Mouse (Mus musculus) 3T3-L1 (cell line): ENCODE measurements around the gene Tfam.

Experiments used
- DNase-seq: peaks from one replicate; pipeline ENCODE4 v3.0.0-alpha.2; 2015; ENCODE audit warnings: low read depth, low spot score

Gene Tfam

DNA sequence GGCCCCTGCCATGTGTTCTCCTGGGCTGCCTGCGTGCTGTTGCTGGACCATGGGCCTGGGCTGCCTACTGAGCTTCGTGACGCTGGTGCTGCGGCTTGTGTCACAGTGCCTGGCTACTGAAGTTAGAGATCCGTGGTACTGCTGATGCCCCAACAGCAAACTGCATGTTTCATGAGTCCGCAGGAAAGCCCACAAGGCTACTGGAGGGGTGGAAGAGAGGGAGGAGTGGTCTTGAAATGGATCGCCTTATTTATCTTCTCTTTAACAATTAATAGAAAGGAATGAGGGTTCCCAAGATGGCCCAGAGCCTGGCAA lies at the start of gene Tfam:
Gene Tfam (minus strand): TSS at position 41 of the 315 bp plus-strand sequence.
- DNase-seq, result no peak

DNA sequence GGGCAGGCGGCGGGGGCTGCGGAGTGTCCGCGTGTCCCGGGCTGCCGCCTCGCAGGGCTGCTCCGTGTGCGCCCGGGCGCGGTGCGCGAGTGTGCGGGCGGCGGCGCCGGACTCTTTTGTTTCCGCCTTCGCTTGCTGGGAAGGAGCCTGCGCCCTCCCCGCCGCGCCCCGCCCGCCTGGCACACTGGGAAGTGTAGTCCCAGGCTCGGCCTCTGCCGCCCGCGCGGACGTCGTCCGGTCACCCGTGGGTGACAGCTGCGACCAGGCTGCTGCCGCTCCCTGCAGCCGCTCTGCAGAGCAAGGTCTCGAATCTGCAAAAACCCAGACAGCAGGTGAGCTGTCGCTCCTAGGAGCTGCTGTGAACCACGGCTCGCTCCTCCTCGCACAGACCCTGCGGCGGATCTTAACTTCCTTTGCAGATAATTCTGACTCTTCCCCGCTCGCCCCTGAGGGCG lies 47.1 kb upstream of the Tfam start, which contains the start of gene Ube2d1:
Gene Ube2d1 (minus strand): TSS at position 137 of the 455 bp plus-strand sequence.
- peak; percentile 67 for DNase-seq

DNA sequence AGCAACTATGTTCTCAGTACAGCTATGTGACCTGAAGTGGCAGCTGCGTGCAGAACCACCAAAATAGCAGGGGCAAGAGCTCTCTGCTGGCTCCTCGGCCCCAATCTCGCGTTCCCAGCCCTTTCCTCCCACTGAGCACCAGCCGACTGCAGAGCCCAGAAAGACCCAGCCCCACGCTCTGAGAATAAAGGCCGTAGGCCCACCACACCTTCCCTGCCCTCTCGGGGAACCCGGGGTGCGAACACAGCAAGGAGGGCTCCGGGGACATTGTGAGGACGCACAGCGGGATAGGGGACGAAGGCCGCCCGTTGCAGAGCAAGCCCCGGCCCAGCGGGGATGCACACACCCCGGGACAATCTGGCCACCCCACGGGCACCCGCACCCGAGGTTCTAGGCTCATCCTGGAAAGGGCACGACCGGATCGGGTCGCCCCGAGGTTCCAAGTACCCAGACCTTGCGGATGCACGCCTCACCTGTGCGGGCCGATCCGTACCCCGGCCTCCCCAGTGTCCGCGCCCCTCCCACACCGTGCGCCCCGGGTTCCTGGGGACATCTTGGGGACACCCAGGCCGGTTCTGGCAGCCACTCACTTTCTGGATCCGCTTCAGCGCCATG lies 46.5 kb upstream of the Tfam start:
- DNase-seq, result peak; percentile 36

DNA sequence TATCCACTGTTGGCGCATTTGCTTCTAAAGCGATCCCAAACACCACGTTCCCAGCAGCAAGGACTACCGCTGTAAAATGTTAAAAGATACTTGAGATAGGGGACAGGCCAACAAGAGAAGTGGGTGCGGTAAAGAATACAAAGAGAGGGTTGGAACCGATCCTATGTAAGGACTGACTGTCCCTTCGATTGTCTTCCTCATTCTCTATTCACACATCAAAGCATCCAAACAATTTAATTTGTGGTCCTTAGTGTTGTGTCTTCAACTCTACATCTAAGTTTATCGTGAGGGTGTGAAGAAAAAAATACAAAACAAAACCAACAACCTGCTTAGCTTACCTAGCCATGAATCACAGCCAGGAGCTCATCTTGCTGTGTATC lies 46.0 kb upstream of the Tfam start:
- no peak for DNase-seq

DNA sequence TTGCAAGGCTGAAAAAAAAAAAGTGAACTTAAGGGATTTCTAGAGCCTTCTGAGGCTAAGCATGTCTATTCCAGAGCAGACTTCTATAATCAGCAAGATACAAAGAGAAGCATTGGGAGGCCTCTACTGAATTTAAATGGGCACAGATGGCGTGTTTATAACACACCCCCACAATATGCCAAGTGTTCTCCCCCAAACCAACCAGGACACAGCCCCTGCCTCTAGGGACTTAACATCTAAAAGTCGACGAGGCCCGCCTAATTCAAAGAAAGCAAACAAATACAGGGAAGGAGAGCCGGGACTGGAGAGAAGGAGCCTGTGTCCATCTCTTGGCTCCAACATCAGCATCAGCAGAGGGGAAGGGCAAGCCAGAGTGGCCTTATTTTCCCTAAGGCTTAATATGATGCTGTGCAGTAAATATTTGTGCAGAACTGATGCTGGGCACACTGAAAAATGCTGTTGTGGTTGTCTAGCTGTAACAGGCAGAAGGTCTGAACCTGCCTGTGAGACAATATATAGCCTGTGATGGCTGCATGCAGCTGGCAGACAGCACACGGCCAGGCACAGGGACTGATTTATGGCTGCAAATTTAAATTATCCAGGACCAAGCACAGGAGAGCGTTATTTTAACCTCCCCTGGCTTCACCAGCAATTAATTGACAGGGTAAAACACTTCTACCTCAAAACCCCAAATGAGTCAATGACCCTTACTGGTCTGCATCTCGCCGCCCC lies 35.1 kb upstream of the Tfam start:
- DNase-seq, result no peak

DNA sequence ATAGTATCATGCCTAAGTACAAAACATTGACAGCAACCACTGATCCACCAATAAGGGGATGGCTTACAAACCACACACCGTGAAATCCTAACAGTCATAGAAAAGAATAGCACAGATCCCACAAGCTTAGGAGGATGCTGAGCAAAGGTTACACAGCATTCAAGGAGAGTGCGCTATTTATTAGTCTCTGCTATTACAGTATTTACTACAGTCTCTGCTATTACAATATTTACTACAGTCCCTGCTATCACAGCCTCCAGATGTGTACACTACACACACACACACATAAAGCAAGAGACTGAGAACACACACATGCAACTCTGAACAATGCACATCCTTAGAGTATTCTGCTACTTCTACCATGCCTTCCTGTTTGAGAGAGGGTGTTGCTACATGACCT lies 29.9 kb upstream of the Tfam start:
- no peak for DNase-seq

DNA sequence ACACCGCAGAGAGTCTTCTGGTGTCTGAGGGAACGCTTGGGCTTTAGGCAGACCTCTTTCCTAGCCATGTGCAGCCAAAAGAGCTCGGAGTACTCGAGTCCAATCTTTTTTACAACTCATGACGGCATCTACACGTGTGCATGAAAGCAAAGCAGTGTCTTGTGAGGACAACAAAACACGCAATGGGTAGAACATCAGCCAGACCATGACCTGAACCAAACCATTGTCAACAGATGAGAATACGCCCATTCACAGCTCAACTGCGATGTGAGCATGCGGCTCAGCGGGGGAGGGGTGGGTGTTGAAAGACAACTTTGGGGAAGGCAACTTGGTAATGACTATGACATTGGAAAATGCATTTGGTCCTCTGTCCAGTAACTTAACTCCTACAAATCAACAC lies 29.4 kb upstream of the Tfam start:
- DNase-seq, result no peak

DNA sequence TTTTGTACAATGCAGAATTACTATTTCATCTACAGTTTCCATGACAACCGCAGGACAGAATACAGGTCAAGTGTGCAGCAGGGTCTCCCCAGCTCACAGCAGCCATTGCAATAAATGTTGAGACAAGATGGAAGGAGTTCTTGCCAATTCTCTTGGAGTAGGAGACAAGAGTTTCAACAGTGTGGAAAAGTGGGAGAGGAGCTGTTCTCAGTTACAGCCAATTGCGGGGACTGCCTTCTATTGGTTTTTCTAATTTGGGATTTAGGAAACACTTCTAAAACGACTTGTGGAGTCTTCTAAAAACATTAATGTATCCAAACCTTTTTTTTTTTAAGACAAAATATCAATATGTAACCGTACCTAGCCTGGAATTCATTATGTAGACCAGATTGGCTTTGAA lies 27.0 kb upstream of the Tfam start:
- no peak for DNase-seq

DNA sequence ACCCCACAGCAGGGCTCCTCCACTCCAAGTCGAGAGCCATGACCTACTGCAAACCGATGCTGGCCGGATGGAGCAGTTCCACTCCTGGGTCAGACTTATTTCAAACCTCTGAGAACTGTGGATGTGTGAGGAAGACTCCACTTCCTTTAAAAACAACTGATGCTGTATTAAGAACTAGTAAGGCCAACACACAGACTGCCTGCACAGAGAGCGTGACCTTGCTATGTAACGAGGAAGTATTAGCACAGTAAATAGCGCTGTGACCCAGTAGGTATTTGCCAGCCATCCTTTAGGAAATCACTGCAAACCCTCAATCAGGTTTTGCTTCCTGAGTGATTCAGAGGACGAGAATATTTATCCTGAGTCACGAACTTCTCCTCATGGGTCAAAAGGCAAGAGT lies 23.6 kb upstream of the Tfam start:
- DNase-seq, result no peak

DNA sequence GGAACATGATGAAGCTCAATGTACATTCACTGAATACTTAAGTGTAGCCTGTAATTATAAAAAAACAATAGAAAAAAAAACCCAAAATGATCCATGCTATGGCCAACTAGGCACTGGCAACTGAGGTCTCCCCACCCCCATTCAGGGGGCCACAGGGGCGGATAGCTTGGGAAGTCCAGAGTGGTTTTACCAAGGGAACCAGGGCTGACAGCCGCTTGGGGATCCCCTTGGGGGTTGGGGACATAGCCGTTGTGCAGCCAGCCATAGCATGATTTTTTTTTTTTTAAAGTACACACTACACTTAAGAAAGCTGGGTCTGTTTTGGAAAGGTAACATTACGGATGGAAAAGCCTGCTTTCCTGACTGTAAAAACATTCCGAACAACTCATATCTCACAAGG lies 20.9 kb upstream of the Tfam start:
- no peak for DNase-seq

DNA sequence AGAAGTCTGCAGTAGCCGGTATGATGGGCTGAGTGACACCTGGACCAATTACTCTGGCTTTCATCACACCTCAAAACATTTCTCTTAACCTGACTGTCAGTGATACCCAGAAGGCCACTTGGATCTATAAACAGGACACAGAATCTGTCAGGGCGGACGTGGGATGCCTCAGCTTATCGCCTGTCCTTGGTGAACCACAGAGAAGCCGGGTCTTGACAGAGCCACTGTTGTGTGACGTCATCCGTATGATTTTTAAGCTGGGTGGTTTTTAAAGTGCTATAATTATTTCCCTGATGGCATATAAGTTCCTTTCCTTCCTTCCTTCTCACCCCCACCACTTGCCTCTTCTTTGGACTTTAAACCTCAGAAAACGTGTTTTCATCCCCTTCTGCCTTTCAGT lies 20.4 kb upstream of the Tfam start:
- no peak for DNase-seq

DNA sequence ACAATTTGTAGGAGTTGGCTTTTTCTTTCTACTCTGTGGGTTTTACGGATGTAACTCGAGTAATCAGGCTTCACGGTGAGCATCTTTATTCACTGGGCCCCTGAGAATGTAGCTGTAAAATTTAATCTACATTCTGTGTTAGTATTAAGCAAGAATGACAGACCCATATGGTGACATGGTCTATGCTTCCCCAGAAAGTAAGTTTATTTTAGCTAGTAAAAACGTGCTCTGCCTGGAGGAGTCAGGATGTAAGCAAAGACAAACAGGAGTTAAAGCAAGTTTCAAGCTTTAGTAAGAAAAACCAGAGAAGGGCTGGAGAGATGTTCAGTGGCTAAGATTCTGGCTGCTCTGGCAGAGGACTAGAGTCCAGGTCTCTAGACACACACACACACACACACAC lies 15.1 kb upstream of the Tfam start:
- DNase-seq, result no peak

DNA sequence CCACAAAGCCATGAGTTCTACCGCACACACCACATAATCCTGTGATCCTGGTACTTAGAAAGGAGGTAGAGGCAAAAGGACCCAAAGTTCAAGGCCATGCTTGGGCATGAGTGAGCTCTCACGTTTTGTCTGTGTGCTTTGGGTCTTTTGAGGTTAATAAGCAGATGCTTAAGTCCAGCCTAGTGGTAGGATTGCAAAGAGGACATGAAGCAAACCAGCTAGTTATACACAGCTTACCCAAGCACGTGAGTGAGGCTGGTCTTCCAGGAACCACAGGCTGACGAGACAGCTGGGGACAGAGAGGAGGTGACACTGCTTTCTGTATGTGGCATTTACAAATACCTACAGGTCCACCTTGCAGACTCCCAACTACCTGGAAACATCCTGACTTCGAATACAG lies 14.3 kb upstream of the Tfam start:
- DNase-seq, result no peak

DNA sequence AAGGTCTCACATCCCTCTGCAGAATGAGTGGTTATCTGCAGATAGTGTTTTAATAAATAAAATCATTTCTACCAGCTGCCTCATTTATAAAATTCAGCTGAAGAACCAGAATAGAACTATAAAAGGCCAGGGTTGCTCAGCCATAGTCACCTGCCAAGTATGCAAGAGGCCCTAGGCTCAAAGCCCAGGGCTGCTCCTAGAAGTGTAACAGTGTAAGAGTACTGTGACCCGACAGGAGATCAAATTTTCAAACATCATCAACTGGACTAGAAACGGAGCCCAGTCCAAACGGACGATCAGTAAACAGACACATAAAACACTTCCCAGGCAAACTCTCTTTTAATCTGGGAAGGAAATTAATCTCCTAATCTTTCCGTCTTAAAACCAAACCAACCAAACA lies 13.8 kb upstream of the Tfam start:
- DNase-seq, result no peak

DNA sequence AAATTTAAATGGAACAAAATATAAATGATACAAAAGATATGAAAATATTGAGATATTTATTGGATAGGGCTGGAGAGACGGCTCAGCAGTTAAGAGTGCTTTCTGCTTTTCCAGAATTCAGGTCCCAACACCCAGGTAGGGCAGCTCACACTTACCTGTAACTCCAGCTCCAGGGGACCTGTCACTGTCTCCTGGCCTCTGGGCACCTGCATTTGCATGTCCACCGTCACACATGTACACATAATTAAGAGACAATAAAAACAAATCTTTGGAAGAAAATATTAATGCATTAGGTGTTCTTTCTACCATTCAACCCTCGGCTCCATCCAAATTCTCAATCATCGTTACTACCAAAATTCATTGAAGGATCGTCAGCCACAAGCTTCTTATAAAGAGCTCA lies 13.2 kb upstream of the Tfam start:
- DNase-seq, result no peak

DNA sequence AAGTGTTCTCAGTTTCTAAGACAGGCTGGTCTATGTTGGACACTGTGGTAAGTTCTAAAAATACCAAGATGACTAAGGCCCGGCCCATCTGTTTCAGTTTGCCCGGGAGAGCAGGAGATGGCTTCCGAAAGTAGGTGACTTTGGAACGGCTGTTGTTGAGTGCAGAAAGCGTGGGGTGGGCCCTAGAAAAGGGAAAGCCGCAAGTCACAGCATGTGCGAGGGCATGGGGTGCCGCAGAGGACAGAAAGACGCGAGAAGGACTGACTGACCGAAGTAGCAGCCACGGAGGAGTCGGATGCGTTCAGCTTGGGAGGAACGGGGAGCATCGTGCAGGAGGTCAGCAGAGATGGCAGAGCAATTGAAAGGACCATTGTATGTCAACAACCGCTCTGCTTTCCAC lies 12.4 kb upstream of the Tfam start:
- no peak for DNase-seq

DNA sequence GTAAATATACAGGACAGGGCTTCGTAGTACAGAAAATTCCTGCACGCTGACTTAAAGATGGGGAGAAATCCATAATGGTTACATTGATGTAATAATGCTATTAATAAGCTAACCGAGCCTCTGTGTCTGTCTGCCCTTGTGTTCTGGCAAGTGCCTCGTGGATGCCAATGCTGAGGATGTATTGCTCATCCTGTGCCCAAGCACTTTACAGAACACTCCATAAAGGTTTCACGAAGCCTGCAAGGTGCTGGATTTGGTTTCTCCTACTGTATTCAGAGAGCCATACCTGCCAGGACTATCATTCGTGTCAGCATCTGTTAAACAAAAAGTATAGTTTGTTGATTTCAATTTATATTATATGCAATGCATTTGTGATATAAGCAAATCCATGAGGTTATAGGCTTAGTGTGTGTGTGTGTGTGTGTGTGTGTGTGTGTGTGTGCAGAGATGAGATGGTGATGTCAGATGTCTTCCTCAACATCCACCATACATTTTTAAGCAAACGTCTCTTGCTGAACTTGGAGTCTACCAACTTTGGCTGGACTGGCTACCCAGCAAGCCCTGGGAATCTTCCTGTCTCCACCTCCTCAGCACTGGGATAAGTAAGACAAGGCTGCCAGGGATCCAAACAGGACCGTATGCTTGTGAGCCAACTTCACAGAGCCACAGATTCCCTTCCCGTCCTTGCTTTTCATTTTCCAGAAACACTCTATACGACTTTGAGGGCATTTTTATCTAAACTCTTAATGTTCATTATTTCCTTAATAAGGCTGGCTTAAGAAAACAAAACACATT lies 11.2 kb upstream of the Tfam start:
- DNase-seq, result no peak

DNA sequence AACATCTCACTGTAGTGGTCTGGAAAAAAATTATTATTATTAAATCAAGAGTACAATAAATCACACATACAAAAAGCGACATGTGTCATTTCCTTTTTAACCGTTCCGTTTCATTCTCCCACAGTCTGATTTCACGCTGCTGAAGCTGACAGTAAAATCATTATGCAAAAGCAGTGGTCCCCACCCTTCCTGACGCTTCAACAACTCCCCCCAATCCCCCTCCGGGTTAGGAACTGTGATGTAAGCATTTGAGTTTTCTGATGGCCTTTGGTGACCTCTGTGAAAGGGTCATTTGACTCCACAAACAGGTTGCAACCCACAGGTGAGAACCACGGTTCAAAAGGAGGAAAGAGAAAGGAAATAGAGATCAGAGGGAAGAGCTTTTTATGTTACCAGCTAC lies 8.9 kb upstream of the Tfam start:
- no peak for DNase-seq

DNA sequence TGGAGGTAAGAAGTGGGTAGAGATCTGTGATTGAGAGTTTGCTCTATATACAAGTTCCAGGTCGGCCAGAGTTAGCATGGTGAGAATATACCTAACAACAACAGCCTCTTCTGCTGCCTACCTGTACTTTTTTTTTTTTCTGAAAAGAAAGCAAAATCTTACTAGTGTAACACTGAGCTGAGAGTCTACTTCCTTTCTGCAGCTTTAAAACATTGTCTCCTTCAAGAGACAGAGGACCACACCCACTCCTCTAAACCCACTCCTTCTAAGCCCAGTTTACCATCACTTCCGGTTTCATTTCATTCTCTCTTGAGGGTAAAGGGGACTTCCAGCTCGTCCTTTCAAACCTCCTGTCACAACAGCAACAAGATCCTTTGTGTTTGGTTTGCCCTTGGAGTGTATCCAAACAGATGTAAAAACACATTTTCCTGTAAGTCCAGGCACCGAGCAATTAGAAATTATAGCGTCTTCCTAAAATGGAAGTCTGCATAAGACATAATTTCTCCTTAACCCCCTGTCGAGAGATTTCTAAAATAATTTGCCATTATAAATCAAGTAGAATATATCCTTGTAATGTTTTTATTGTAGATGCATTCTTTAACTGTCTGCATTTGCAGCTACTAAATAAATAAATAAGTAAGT lies 1.5 kb upstream of the Tfam start:
- peak; percentile 57 for DNase-seq

DNA sequence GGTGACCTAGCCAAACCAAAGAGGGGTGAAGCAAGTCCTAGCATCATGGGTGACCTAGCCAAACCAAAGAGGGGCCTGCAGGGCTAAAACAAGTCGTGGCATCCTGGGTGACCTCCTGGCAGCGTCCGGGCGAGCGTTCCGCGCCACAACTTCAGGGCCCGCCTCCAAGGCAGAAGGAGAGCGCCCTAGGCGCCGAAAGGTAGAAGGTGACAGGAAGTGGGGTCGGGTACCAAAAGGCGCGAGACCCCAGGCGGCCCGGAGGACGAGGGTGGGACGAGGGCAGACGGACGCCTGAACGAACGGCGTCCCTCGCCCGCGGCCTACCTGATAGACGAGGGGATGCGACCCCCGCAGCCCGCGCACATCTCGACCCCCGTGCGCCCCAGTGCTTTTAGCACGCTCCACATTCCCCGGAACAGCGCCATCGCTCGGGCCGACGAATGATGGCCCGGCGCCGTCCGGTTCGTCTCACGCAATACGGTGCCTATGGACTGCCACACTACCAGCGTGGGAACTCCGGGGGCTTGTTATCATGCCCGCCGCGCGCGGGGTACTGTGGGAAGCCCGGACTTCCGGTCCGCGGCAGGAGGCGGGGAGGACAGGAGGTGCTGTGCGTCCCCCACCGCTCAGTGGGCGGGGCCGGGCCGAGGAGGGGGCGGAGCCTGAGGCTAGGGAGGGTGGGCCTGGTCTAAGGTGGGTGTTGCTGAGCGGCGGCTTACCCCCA lies 402 bp downstream of the Tfam start:
- peak; percentile 92 for DNase-seq

DNA sequence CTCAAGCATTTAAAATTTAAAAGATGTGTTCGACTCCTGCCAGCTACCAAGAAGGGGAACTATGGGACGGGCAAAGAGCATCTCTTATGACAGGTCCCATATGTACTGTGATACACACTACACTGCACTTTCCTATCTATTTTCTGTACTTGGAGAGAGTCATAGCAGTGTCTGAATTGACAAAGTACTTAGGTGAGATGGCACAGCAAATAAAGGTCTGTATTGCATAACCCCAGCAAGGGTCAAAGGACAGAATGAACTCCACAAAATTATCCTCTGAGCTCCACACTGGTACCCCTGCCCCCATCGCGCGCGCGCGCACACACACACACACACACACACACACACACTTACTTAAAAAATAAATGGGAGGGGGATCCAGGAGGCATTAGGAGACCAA lies 4.0 kb downstream of the Tfam start:
- DNase-seq, result no peak

DNA sequence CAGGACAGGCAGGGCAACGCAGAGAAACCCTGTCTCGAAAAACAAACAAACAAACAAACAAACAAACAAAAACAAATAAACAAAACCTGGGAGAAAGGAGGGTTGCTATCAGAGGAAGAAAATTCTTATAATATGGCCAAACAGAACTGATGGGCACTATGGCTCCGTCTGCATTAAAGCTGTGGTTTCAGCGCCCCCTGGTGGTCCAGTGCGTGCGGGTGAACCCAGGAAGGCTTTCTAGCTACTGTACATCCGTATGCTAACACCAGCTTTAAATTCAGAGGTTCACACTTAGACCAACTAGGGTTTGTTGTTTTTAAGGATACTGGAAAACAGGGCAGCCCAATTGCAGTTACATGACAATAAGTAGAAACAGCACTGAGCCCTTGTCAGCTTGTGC lies 12.2 kb downstream of the Tfam start:
- peak; percentile 83 for DNase-seq
